In genomic region chr8:106870051-106870450, GRCm38 (mm10) we compare ENCODE assay signal across 9 mouse cellular contexts. TPM values are rescaled to one million over a fixed set of nuclear protein-coding genes. Genes with fewer than 3 reads are reported as not detected.
DNase-seq lines count a peak whose midpoint lies in the region; ATAC-seq and TF ChIP-seq lines count a peak whose summit lies in the region.
"Had no signal": no experiment of that assay in that cellular context is flagged by ENCODE, and none has a peak within 500 bp of the region (broad histone marks: within the 10 kb centered on the region; RNA-seq: fewer than 3 reads in every experiment).

Gene Has3 (plus strand): TSS chr8:106870242.

- in situ Hi-C loops in ES-E14 (cut with MboI; ENCODE audit: low sequenced_read_pairs in 2 of 2, unreplicated experiment in 2 of 2), result no loop called here

- peaks cover 13% of the 10 kb centered on the region for H3K4me1 ChIP-seq in heart, adult 2 months (ENCODE audit: control insufficient read depth, insufficient read depth, low read length)
- H3K4me1 ChIP-seq in ES-E14 (ENCODE audit: control insufficient read depth in 2 of 2, insufficient read depth in 2 of 2, low read length in 2 of 2, poor library complexity in 1 of 2), result peaks cover 7 to 28% of the 10 kb centered on the region in 2 experiments; a peak in 3 of 4 replicates

- intact Hi-C loops in heart, adult 2 months (cut with DNase I), result loop anchor here (2.0 to 5.0 kb wide), 3 partner anchors 31 to 153 kb away; no protein-coding TSS in a partner anchor

- H3K27me3 ChIP-seq in heart, adult 2 months (ENCODE audit: control insufficient read depth, insufficient read depth, low read length), result no peaks in the 10 kb centered on the region

- peak within 1 kb of the TSS; percentile 72 for H3K27ac ChIP-seq in heart, adult 2 months
- no peak within 1 kb of the TSS for H3K27ac ChIP-seq in ES-E14 (ENCODE audit: insufficient read depth, low read depth, low read length, poor library complexity, severe bottlenecking)

- 8% methylated on average over 18 of the region's 18 CpGs for WGBS in heart, adult 2 months

- no peaks in the 10 kb centered on the region for H3K36me3 ChIP-seq in heart, adult 2 months (ENCODE audit: control insufficient read depth, insufficient read depth, low read length)
- peaks cover 7% of the 10 kb centered on the region; the same call in 1 of the 2 replicates for H3K36me3 ChIP-seq in ES-E14 (ENCODE audit: control insufficient read depth, insufficient read depth, low read length, poor library complexity, severe bottlenecking)

- TF ChIP-seq CTCF in heart, adult 2 months (IDR thresholded peaks at IDR 0.05), result no peak

- H3K4me3 ChIP-seq in heart, adult 2 months, result peak within 1 kb of the TSS; percentile 76
- H3K4me3 ChIP-seq in ES-E14 (ENCODE audit: insufficient read depth in 1 of 2, low read depth in 1 of 2, low read length in 2 of 2, poor library complexity in 1 of 2, severe bottlenecking in 1 of 2), result peak within 1 kb of the TSS; percentile 68 to 77

- DNase-seq in heart, adult 2 months, result no peak
- no peak for DNase-seq in heart, adult 9 months (ENCODE audit: low spot score in 2 of 2)
- DNase-seq in ES-E14 (ENCODE audit: low read depth, low spot score), result peak; percentile 34
- DNase-seq in frontal cortex, postnatal 36 days (ENCODE audit: low spot score in 2 of 2), result peak; percentile 24 to 64
- peak; percentile 56 to 62 for DNase-seq in kidney, postnatal 4 days
- DNase-seq in neural tube, embryonic 10.5 days (ENCODE audit: extremely low spot score, low spot score), result peak; percentile 42
- no peak for DNase-seq in yolk sac, embryonic 10.5 days (ENCODE audit: low spot score)

- no peak for ATAC-seq in cerebellum, adult (ENCODE audit: insufficient number of reproducible peaks, low FRiP score, low TSS enrichment)

- H3K79me2 ChIP-seq in heart, adult 2 months (replicated peaks; ENCODE audit: control insufficient read depth, insufficient read depth, low read length), result no peaks in the 10 kb centered on the region

- no peaks in the 10 kb centered on the region for H3K9me3 ChIP-seq in ES-E14 (ENCODE audit: control insufficient read depth, insufficient read depth, low read depth, low read length)
- H3K9me3 ChIP-seq: G1E had no signal

- no peak for TF ChIP-seq POLR2A in heart, adult 2 months (IDR thresholded peaks at IDR 0.05; ENCODE audit: insufficient read depth, low read depth, low read length)

- H3K9ac ChIP-seq in heart, adult 2 months (ENCODE audit: low read depth, low read length), result peak within 1 kb of the TSS; percentile 80
- H3K9ac ChIP-seq in ES-E14 (ENCODE audit: insufficient read depth, low read depth, low read length, poor library complexity, severe bottlenecking), result peak within 1 kb of the TSS; percentile 67

- TF ChIP-seq EP300 in heart, adult 2 months (IDR thresholded peaks at IDR 0.05; ENCODE audit: insufficient read depth, low read depth, low read length), result 0 out of 2 replicates have a peak, but pooled peaks have one; percentile 3

TF ChIP-seq in ES-E14, 5 proteins besides CTCF, POLR2A, EP300 and RAD21:
- TF ChIP-seq MAFK (IDR thresholded peaks at IDR 0.05; ENCODE audit: insufficient read depth, low read depth, low read length) (no peak), HCFC1 (IDR thresholded peaks at IDR 0.05; ENCODE audit: borderline replicate concordance, insufficient read depth, low read length) (no peak), ZNF384 (IDR thresholded peaks at IDR 0.05; ENCODE audit: low read depth, low read length) (no peak), ZC3H11A (IDR thresholded peaks at IDR 0.05; ENCODE audit: borderline replicate concordance, low read depth, low read length) (no peak)

RNA-seq across cellular contexts. Expression of gene Has3, which starts in this region (rescaled TPM):
- total RNA-seq in heart, adult 2 months (2021), result under 1 TPM; 0.66 to 0.70 TPM
- polyA plus RNA-seq in heart, adult 2 months (2012; rRNA removed), result 1.1 and 3.7 TPM in 2 replicates
- 4.4 and 5.0 TPM in 2 replicates for total RNA-seq in ES-E14 (2012; rRNA removed)
- polyA plus RNA-seq: G1E had no signal

Comparison
In these comparisons a context has a peak if more than half of its experiments do, and no peak if none do; other contexts are left out.
1. DNase-seq: peak in ES-E14 (single experiment), frontal cortex, postnatal 36 days (2 of 2), kidney, postnatal 4 days (2 of 2) and neural tube, embryonic 10.5 days (single experiment); none in heart, adult 2 months (0 of 2), heart, adult 9 months (0 of 2) and yolk sac, embryonic 10.5 days (single experiment).